Mouse (Mus musculus) urinary bladder, postnatal 36 days (tissue): ENCODE results near the gene Myl10.
A peak's percentile ranks its signal among the peaks of the same experiment; 100 is the strongest.
"Not testable (repeated sequence)": the region's sequence is repeated elsewhere in the genome, so short reads cannot be mapped to it uniquely, and the experiment has no call there.

Experiments
- DNase-seq, 2 experiments: peaks; one replicate each; pipeline ENCODE4 v3.0.0; 2022; ENCODE audit warnings: low spot score in 2 of 2, mixed read lengths in 1 of 2

Gene Myl10

GRCm38 (mm10) chr5:136692784-136693183 lies at the start of gene Myl10:
Gene Myl10 (plus strand): TSS chr5:136693146.
- DNase-seq: no peak

GRCm38 (mm10) chr5:136646731-136647328 lies 46.1 kb upstream of the Myl10 start:
- no peak for DNase-seq

GRCm38 (mm10) chr5:136649071-136649470 lies 43.9 kb upstream of the Myl10 start:
- DNase-seq: no peak

GRCm38 (mm10) chr5:136649655-136650054 lies 43.3 kb upstream of the Myl10 start:
- DNase-seq: no peak

- DNase-seq: no peak
Observed at GRCm38 (mm10) chr5:136654481-136654880, 38.5 kb upstream of the Myl10 start.

GRCm38 (mm10) chr5:136656830-136657395 lies 36.0 kb upstream of the Myl10 start:
- no peak for DNase-seq

- DNase-seq: not testable (repeated sequence)
Observed at GRCm38 (mm10) chr5:136660721-136661120, 32.2 kb upstream of the Myl10 start.

- DNase-seq: no peak
Observed at GRCm38 (mm10) chr5:136662281-136662680, 30.7 kb upstream of the Myl10 start.

- peak in 1 of 2 experiments; percentile 29 for DNase-seq
Observed at GRCm38 (mm10) chr5:136662822-136663221, 30.1 kb upstream of the Myl10 start.

GRCm38 (mm10) chr5:136664497-136664896 lies 28.4 kb upstream of the Myl10 start:
- DNase-seq: peak; percentile 65 to 83

- no peak for DNase-seq
Observed at GRCm38 (mm10) chr5:136676315-136677030, 16.5 kb upstream of the Myl10 start.

GRCm38 (mm10) chr5:136678840-136679348 lies 14.1 kb upstream of the Myl10 start:
- no peak for DNase-seq

- no peak for DNase-seq
Observed at GRCm38 (mm10) chr5:136686349-136686748, 6.6 kb upstream of the Myl10 start.

GRCm38 (mm10) chr5:136687561-136687960 lies 5.4 kb upstream of the Myl10 start:
- DNase-seq: no peak

- no peak for DNase-seq
Observed at GRCm38 (mm10) chr5:136688841-136689240, 4.1 kb upstream of the Myl10 start.

- DNase-seq: no peak
Observed at GRCm38 (mm10) chr5:136691170-136691569, 1.8 kb upstream of the Myl10 start.

- no peak for DNase-seq
Observed at GRCm38 (mm10) chr5:136693418-136693817, 472 bp downstream of the Myl10 start.

GRCm38 (mm10) chr5:136694976-136695375 lies 2.0 kb downstream of the Myl10 start:
- no peak for DNase-seq

GRCm38 (mm10) chr5:136696516-136696915 lies 3.6 kb downstream of the Myl10 start:
- DNase-seq: no peak

GRCm38 (mm10) chr5:136697618-136698017 lies 4.7 kb downstream of the Myl10 start:
- no peak for DNase-seq

GRCm38 (mm10) chr5:136702159-136702725 lies 9.3 kb downstream of the Myl10 start:
- peak; percentile 28 to 41 for DNase-seq

GRCm38 (mm10) chr5:136703751-136704150 lies 10.8 kb downstream of the Myl10 start:
- DNase-seq: peak; percentile 72 to 73
